Mouse (Mus musculus) lung, adult 2 months (tissue): ENCODE results near the gene Snapc4.

Experiments
- CTCF ChIP-seq: fragments of 200-500 bp; IDR thresholded peaks from 2 replicates; pipeline ENCODE4 v1.5.1; 2011; ENCODE audit warnings: mild to moderate bottlenecking, low read length, control low read depth; ENCODE audit not compliant: insufficient read depth
- POLR2A ChIP-seq: fragments of 200-500 bp; IDR thresholded peaks from 2 replicates; pipeline ENCODE4 v1.6.1; 2011; ENCODE audit warnings: low read depth, mild to moderate bottlenecking, control low read depth, low read length, borderline replicate concordance; ENCODE audit errors: extremely low read depth

DNA sequence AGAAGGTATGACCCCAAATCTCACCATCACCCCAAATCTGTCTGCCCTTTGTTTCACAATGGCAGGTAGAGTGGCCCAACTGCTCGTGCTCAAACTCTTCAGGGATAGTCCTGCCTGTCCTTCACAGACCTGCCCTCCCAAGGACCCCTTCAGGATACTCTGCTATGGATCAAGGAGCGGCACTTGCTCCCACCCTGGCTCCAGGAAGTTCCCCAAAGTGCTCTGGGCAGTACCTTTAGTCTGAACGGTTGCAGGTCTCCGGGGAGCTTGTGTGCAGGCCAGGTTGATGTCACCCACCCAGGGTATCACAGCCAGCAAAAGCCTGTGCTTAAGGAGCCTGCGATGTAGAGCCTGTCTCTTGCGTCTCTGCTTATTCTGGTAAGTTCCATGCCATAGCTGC, 12.5 kb downstream of the Snapc4 start:
- TF ChIP-seq CTCF (no peak), POLR2A (no peak)
